Mouse (Mus musculus): ENCODE results near the gene Vmp1. TPM values are rescaled to one million over a fixed set of nuclear protein-coding genes. Genes with fewer than 3 reads are reported as not detected.

Gene Vmp1
- total RNA-seq, 2 experiments from 2014 or later, result 55.3 to 59.2 TPM

DNA sequence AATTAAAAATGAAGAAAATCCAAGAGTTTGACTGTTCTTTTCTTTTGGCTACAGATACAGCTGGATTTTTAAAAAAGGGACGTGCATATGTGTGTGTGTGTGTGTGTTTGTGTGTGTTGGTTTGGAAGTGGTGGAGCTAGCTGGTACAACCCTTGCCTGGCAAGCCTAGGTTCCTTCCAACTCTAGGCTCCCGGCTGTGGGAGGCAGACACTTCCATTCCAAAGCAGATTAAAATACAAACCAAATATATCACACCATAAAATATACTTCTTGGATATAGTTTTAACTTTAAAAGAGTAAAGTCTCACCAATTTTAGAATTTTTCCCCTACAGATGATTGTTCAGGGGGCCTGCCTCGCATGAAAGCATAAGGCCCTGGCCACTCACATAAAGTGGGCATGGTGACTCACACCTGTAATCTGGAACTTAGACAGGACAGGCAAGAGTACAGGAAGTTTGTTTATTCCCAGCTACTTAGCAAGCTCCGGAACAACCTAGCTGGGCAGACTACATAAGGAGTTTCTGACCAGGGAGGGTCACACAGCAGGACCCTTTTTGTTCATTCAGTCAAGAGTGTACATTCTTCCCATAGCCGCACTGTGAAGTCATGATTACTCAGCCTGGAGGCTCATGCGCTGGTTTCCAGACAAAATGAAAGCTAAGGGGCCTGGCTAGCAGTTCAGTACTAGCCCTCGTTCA is 37.4 kb downstream of the Vmp1 start:
- intact Hi-C loops (cut with DNase I), result no loop called here
- no peak for DNase-seq

DNA sequence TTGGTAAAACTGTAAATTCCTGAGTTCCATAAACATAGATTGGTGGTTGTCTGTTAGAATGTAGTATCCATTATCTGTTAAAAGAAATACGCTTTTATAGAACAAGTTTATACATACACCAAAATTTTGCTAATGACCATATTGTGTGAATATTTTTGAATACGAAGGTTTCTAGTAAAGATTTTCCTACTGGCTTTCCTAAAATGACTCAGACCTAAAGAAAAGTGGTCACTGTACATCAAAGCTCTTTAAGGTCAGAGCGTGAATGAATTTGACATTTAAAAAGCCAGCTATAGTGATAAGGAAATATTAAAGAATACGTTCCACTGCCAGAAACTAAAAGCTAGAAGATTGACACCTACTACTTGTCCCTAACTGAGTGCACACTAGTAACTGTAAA is 39.1 kb downstream of the Vmp1 start:
- intact Hi-C loops (cut with DNase I), result no loop called here
- no peak for DNase-seq

DNA sequence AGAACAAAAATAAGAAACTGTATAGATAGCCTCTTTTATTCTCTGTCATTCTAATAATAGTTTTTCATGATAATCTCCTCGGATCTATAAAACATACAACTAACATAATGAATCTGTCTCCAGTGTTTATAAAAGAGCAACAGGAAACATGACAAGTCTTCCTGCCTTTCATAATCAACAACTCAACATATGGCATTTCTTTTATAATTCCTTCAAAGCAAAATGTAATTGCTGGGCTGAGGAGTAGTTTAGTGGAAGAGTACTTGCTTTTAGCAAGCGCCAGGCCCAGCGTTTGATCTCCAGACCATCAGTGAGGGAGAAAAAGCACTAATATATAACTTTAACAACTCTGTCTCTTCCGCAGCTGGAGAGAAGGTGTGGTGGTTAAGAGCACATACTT is 41.9 kb downstream of the Vmp1 start:
- no peak for DNase-seq
- intact Hi-C loops (cut with DNase I), result no loop called here

DNA sequence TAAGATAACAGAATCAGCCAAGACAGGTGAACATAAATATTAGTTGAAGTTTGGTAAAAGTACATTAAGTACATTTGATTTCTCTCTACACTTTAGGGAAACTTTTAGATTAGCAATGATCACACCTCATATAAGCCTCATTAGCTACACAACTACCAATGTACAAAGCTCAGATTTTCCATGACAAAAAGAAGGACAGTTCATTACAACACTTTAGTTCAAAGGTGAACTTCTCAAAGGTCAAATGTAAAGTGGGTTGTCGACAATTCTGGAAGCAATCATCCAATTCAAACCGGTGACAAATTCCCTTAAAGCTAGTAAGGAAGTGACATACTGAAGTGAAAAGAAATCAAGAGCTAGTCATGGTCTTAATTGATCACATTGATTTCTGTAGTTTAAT is 45.9 kb downstream of the Vmp1 start:
- intact Hi-C loops (cut with DNase I), result no loop called here

DNA sequence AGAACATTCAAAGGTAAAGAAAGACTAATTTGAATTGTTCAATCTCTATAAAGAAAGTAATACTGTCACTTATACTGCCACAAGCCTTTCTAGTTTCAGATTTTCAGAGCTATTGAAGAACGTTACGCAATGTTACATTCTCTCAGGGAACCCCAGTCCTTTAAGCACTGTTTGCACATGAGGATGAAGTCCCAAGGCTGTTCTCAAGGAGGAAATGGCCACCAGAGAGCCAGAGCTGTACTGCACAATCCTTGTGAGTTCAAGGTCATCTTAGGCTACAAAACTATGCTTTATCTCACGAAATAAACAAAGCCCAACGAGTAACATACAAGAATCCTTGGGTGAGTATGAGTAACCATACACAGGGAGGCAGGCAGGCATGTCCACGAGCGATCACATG is 49.2 kb downstream of the Vmp1 start:
- DNase-seq, result no peak
- intact Hi-C loops (cut with DNase I), result no loop called here

More for the DNA sequence above, 45.9 kb downstream of the Vmp1 start:
- DNase-seq, result no peak

DNA sequence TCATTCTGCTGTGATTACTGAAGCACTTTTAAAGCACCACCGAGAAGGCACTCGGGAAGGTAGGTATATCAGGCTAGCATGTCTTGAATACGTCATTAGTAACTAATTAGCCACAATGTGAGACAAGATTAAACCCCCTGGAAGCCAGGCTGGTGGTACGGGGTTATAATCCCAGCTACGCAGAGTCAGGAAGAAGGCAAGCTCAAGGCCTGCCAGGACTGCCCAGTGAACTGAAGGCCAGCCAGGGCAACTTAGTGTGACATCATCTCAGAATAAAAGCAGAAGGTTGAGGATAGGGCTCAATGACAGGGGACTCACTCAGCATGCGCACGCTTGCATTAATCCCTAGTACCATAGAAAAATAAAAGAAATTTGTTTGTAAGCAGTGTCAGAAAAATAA is 53.7 kb downstream of the Vmp1 start:
- no peak for DNase-seq
- intact Hi-C loops (cut with DNase I), result no loop called here

DNA sequence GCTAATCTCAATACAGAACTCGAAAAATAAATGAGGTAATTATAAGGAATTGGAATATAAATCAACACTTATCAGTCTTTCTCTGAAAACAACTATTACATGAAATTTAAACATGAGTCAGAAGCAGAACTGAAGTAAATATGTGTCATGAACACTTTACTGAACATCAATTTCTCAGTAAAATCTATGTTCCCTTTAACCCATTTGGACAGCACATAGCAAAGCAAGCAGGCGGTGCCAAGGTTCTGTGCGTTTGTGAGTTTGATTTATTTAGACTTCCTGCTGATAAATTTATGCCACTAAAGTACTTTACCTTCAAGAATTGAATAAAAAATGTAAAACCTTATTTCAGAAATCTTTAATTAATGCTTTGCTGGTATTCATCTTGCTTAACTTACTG is 54.2 kb downstream of the Vmp1 start:
- no peak for DNase-seq
- intact Hi-C loops (cut with DNase I), result no loop called here

DNA sequence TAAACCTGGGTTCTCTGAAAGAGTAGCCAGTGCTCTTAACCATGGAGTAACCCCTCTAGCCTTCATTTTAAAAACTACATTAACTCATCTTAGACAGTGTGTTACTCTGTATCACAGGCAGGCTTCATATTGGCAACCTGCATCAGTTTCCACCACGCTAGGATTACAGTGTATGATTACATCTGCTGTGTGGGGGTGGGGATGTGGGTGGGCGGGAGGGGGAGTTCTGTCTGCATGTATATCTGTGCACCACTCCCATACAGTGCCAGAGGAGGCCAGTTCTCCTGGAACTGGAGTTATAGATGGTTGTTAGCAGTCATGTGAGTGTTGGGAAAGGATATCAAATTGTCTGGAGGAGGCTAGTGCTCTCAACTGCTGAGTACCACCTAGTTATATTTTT is 55.2 kb downstream of the Vmp1 start:
- intact Hi-C loops (cut with DNase I), result no loop called here
- DNase-seq, result no peak

DNA sequence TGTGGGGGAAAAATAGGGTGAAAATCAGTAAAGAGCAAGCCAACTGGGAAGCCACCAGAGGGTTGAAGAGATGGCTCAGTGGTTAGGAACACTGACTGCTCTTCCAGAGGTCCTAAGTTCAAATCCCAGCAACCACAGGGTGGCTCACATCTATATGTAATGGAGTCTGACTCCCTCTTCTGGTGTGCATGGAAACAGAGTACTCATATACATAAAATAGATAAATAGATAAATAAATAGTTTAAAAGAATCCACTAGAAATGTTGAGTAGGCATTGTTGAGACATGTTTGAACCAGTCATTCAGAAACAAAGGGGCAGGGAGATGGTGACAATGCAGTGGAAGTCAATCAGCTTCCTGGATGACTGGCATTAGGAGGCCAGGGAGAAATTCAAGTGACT is 56.0 kb downstream of the Vmp1 start:
- DNase-seq, result no peak
- intact Hi-C loops (cut with DNase I), result no loop called here

DNA sequence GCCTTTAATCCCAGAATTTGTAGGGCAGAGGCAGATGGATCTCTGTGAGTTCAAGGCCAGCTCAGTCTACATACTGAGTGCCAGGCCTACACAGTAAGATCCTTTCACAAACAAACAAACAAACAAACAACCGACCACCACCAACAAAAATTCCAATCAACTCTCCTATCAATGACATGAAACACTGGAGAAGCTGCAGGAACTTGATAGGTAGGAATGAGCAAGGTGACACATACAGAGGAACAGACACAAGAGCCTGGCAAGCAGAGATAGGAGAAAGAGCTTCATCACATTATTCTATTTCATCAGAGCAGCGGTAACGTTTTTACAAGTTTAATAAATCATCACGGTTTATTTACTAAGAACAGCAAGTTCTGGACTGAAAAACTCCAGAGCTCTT is 56.9 kb downstream of the Vmp1 start:
- intact Hi-C loops (cut with DNase I), result no loop called here
- DNase-seq, result no peak

DNA sequence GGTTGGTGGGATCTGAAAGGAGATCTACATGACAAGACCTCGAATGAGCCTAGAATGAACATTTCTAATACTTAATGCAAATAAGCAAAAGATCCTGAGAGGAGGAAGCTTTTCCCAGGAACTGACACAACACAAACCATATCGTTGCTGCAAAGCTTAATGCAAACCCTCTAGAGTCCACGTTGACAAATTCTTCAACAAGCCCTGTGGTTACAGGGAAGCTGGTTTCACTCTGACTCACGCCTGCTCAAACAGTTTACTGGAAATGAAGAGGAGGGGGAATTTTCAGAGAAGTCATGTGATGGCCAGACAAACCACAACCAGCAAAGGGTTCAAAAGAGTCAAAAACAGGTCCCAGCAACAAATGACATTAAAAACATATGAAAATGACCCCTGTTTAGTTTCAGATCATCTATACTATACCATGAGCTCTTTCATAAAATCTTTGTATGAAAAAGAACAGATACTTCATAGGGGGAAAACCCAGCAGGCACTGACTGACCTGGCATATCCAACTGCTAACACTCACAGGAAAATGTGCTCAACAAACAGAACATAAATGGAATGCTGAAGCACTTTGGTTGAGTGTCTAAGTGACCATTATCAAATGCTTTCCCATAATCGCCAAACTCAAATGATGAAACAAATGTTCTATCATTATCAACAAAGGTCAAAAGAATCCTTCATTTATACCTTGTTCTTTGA is 59.2 kb downstream of the Vmp1 start:
- DNase-seq, result no peak
- intact Hi-C loops (cut with DNase I), result no loop called here

DNA sequence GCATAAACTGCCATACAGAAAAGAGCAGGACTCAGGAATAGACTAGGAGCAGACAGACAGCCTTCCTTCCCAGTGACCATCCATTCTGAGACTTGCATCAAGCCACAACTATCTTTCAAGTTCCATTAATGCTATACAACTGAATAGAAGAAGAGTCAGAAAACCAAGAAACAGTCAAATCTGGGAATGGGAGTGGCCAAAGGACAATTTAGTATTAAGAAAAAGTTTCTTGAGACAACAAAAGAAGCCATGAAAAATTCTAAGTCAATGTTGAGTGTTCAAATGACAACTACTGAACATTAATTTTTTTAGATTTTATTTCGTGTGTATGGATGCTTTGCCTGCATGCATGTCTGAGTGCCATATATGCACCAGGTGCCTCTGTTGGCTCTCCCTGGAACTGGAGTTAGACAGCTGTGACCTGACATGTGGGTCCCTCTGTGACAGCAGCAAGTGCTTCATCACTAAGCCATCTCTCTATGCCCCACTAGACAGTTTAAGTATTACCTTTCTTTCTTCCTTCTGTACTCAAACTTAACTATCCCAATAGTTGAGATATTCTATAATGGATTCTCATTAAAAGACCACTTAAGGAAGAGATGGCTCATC is 60.1 kb downstream of the Vmp1 start:
- no peak for DNase-seq
- intact Hi-C loops (cut with DNase I), result no loop called here

DNA sequence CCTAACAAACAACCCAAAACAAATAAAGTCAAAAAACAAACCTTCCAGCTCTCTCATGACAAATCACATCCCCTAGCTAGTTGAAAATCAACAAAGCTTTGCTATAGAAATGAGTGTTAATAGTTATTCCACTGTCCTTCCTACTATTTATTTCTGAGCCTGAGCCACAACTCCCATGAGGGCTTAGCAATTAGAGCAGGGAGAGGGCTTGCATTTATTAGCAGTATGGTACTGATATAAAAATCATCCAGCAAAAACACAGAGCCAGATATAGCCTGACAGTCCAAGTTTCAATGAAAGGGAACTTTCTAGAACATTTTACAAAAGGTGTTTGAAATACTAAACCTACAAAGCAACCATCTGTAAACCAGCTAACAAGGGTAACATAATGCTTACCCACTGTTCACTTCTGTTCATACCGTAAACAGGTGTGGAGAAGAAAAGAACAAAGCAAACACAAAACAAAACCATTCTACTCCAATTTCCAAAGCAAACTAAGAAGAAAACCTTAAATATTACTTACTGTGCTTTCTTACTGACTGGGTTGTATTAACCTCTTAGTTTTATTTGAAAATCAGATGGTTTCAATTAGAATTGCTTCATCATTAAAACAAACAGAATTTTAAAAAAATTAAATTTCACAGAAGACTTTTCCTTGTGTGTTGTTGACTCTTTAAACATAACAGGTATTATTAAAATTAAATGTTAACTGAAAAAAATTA is 61.3 kb downstream of the Vmp1 start:
- intact Hi-C loops (cut with DNase I), result no loop called here

DNA sequence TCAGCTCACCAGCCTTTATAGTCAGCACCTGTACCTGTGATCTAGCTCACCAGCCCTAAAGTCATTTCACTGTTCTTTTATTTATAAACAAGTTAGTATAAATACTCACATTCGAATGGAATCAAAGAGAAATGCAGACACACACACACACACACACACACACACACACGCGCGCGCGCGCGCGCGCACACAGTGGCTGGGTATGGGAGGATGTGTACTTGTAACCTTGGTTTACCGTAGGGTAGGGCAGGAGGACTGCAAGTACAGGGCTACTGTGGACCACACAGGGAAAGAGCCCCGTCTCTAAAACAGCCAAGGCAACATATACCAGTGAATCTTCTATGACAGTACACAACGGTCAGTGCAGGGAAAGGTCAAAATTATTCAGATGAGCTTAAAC is 62.5 kb downstream of the Vmp1 start:
- peak in 1 of 2 experiments; percentile 10 for DNase-seq
- intact Hi-C loops (cut with DNase I), result no loop called here

More for the DNA sequence above, 61.3 kb downstream of the Vmp1 start:
- no peak for DNase-seq

DNA sequence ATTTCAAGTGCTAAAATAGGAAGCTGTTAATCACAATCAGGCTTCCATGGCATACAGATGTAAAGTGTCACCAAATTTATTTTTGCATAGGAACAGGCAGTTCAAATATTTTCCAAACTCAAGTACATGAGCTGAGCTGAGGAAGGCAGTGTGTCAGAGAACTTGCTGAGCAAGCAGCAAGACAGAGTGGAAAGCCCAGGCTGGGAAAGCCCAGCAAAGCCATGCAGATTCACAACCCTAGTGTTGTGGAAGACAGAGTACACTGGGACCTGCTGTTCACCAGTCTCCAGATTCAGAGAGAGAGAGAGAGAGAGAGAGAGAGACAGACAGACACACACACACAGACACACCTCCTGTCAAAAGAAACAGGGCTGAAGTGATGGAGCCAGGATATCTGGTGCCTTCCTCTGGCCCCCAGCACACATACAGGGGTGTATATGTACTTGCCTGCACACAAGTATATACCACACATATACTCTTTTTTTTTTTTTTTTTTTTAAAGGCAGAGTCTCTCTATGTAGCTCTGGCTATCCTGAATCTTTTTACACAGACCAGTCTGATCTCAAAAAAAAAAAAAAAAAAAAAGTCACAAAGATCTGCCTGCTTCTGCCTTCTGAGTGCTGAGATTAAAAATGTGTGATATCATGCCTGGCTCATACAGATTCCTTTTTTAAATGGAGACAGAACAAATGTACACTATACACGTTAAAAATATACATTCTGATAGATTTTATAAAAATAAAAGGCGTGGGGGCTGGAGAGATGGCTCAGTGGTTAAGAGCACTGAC is 64.9 kb downstream of the Vmp1 start:
- intact Hi-C loops (cut with DNase I), result loop anchor here (5.0 kb wide), 1 partner anchor 34 kb away; no protein-coding TSS in a partner anchor

DNA sequence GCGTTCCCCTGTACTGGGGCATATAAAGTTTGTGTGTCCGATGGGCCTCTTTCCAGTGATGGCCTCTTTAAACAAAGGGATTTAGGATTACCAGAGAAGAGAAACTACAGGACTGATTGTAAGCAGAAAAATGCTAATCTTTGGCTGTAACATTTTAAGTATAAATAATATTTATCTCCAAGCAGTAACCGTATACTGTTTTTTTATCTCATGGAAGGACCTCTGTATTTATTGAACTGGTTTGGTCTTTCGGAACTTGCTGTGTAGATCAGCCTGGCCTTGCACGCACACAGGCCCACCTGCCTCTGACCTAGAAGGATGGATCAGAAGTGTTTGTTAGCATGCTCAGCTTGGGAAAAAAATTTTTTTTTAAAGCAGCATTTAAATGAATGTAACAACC is 69.0 kb downstream of the Vmp1 start:
- DNase-seq, result no peak
- intact Hi-C loops (cut with DNase I), result loop anchor here (5.0 kb wide), 1 partner anchor 38 kb away; no protein-coding TSS in a partner anchor

More for the DNA sequence above, 64.9 kb downstream of the Vmp1 start:
- no peak for DNase-seq

DNA sequence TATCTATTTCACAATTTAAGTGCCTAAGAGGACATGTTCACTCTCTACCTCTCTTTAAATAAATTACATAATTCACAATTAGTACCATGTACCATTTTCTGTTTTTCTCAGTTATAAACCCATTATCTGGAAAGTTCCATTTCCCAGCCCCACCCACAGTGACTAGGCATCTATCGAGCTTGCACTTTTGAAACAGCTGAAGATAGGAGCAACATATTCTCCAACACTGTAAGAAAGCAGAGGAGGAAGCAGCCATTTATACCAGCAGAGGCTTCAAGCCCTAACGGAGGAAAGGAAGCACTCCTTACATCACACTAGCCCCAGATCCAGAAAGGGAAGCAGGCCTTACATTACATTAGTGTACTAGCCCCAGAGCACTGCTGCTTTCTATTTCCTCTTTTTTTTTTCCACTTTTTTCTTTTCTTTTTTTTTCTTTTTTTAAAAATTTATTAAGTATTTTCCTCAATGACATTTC is 69.5 kb downstream of the Vmp1 start:
- intact Hi-C loops (cut with DNase I), result no loop called here
- peak; percentile 8 to 11 for DNase-seq

DNA sequence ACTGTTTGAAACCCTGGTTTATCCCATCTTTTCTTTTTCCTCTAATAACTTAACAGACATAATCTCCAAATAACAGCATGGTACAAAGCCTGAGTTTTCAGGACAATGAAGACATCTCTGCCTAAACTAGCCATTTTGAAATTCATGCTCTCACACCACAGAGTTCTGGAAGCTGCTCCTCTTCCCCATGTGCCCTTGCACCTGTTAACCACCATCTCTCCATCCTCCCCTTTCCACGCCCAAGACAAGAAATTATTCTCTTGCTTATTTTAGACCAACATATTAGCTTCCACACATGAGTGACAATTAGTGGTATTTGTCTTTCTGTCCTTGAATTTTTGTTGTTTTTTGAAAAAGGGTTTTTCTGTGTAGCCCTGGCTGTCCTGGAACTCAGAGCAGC is 71.6 kb downstream of the Vmp1 start:
- intact Hi-C loops (cut with DNase I), result no loop called here
- DNase-seq, result no peak

DNA sequence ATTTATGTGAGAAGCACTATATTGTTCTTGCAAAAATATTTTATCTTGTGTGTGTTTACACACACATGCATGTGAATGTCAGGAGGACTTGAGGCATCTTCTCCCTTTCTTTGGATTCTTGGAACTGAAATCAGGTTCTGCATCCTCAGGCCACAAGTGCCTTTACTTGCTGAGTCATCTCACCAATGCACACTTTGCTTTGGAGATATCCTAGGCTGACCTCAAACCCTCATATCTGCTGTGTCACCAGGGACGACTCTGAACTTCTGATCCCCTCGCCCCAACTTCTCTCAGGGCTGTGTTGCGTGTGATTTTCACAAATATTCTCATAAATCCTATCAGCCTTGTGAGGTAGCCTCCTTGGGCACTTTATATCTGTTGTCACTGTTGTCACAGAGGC is 73.4 kb downstream of the Vmp1 start:
- intact Hi-C loops (cut with DNase I), result no loop called here
- no peak for DNase-seq

DNA sequence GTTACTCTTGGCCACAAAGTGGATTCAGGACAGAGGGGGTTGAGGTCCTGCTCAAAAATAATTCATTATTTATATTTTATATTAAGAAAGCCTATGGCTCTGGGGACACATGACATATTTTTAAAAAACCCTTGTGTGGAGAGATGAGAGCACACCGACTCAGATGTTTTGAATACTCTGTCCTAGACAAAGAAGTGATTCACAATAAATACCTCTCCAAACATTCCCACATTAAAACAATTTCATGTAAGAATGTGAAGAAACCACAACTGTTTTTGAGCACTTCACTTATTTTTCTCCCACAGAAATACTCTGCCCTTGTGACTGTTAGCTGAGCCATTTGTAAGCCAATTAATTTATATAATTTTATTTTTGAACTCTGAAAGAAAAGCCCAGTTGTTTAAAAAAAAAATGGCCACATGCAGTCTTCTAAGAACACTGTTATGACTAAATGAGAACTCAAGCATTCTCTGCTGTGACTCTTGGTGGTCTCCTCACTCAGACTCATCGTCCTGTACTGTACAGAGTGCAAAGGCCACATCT is 75.8 kb downstream of the Vmp1 start:
- DNase-seq, result no peak
- intact Hi-C loops (cut with DNase I), result no loop called here
